Mouse (Mus musculus): ENCODE data around the gene Pdzd2.

The Pdzd2 gene

DNA sequence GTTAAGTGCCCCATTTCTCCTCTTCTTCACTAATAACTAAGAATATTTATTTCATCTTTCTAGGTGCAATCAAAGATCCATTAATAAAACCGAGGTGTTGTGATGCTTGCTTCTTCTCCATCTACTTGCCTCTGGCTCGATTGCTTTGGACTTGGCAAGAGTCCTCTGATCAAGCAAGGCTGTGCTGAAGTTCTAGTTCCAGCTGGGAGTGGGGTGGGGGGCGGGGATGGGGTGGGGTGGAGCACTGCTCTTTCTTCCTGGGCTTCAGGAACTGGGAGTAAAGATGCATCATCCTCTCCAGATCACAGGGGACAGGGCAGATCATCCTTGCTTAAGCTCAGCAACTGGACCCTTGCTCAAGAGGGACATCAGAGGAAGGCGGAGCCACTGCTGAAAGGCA is 5.5 kb downstream of the Pdzd2 start:
- no peak for DNase-seq (ENCODE audit: low read depth, low spot score)

DNA sequence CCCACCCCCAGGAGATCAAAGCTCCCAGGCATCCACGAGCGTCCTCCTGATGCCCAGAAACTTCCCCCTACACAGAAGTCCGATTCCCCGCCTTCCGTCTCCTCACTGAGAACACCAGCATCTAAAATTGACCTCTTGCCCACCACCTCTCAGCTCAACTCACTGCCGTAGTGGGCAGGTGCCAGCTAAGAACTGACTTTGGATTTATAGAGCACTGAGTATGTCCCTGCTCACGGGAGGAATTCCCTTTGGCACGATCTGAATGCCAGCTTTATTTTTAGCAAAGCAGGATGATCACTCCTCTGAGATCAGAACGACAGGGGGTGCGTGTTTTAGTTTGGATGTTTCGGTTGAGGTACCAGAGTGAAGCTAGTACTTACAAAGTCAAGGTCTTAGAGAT is 7.1 kb downstream of the Pdzd2 start:
- no peak for DNase-seq (ENCODE audit: low read depth, low spot score)

DNA sequence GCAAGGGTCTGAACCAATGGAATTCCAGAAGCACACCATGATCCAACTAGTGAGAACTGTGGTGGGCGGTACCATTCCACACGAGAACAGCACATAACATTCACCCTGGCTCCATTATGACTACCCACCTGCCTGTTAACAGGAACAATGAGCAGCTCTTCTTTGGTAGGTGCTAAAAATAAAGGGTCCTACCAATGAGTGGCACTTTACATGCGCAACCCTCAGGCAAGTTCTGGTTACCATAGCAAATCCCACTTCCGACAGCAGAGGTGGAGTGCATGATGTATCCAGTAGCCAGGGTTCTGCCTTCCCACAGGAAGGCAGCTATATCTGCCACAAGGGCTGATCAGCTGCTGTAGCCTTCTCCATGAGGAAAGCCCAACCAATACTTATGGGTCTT is 11.3 kb downstream of the Pdzd2 start:
- DNase-seq (ENCODE audit: low read depth, low spot score) = no peak

DNA sequence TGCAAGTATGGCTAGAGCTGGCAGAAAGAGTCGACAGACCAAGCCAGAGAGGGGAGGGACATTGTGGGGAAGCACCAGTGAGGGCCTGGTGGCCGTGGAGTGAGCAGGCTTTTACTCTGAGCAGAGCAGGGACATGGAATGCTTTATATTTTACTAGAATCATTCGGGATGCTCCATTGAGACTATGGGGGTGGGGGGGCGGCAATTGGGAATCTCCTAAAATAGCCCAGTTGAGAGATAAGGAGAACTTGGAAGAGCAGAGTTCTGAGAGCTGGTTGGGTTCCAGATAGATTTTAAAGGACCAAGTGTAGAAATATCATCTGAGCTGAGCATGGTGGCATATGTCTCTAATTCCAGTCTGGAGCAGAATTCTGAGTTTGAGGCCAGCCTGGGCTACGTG is 14.5 kb downstream of the Pdzd2 start:
- DNase-seq (ENCODE audit: low read depth, low spot score) = no peak

DNA sequence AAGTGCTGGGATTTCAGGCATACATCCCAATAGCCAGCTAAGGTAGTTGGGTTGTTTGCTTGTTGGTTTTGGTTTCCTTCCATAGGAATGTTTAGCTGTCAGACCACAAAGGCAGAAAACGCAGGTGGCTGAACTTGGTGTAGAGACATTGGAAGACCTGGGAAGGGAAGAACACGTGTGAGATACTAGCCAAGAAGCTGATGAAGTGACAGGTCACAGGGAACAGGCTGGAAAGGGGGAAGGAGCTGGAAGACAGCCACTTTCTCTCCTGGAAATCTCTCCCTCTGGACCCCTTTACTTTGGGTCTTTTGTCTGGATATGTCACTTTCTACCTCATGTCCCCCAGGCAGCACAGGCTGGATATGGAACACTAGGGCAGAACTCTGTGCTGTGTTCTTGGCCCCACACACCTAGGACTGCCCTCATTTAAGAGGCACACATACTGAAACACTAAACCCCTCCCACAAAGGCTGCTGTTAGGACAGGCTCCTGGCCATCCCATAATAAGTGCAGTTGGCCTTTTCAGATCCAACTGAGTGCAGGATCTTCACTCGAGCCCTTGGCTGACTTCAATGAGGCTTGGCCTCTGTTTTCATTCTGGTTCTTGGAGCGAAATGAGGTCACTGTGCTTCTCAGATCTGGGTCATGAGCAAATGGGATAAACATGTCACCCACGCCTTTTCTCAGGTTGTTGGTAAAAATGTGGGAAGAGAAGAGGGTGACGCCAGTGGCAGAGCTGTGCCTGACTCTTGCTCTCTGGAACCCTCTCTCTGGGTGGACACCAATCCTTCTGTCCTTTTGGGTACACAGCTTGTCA is 17.8 kb downstream of the Pdzd2 start:
- no peak for DNase-seq (ENCODE audit: low read depth, low spot score)

DNA sequence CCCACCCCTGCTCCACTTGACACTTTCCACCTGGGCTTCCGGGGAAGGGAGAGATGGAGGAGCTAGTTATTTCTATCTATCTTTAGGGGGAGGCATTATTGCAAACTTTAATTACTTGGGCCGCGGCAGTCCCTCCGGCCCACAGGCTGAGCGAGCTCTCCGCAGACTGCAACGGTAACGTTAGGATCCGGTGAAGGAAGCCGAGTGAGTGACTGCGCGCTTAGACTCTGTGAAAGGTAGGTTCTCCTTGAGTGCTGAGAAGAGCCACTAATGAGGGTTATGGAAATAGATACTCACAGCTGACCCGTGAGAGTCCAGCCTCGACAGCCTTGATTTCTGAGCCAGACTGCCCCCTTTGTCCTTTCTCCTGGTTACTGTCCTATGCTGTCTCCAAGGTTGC is 20.9 kb downstream of the Pdzd2 start:
- no peak for DNase-seq (ENCODE audit: low read depth, low spot score)

DNA sequence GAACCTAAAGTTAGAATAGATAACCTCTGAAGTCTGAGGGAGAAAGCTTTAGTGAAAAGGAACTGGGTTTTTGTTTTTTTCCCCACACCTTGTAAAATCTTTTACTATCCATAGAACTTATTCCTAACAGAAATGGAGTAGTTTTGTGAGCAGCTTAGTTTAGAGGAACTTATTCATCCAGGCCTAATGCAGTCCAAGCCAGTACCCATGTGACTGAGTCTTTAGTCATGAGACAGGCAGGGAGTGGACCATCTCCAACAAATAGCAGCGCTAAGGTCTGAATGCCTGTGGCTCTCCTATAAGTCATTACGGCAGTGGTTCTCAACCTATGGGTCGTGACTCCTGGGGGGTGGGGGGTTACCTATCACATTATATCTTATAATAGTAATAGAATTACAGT is 22.3 kb downstream of the Pdzd2 start:
- DNase-seq (ENCODE audit: low read depth, low spot score) = no peak

DNA sequence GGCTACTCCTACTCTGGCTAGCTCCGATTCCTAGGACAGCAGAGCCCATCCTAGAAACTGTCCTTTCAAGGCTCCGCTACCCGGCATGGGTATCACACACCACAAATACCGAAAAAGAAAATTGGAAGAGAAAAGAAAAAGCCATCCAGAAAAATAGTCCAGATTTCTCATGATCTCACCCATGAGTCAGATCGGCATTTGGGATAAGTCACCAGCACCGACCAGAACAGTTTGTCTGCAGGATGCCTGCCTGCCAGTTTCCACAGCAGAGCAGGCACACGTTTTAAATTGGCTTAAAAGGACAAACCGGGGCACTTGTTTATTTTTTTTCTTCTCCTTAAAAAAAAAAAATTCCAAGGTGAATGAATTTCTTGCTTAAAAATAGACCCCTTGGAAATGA is 22.8 kb downstream of the Pdzd2 start:
- DNase-seq (ENCODE audit: low read depth, low spot score) = no peak

DNA sequence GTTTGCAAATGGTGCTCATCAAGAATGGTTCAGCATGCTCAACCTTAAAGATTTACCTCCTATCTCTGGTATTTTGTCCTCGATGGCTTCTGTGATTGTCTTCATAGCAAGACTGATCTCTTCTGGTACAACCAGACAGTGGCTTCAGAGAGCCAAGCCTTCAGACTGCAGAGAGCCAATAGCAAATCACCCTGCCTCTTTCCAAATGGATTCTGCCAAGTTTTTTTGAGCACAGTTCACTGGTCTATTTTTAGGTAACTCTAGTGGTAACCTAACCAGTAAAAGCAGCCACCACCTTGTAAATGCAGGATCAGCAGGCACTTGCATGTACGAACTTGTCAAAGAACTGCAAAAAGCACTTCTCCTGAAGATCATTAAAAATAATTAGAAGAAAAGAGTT is 25.4 kb downstream of the Pdzd2 start:
- DNase-seq (ENCODE audit: low read depth, low spot score) = no peak

DNA sequence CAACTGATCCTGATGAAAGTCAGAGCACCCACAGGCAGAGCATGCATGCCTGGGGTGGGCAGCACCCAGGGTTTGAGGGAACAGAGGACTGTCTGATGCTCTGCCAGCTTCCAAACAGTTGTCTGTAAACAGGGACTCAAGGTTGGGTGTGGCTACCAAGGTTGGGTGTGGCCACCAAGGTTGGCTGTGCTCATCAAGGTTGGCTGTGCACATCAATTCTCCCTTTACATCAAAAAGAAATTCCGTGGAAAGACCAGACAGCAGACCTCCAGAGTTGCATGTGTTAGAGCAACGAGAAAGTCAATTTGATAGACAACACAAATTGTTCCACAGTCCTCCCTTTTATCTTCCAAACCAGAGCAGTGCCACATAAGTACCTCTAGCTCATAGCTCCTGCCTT is 26.5 kb downstream of the Pdzd2 start:
- DNase-seq (ENCODE audit: low read depth, low spot score) = no peak

DNA sequence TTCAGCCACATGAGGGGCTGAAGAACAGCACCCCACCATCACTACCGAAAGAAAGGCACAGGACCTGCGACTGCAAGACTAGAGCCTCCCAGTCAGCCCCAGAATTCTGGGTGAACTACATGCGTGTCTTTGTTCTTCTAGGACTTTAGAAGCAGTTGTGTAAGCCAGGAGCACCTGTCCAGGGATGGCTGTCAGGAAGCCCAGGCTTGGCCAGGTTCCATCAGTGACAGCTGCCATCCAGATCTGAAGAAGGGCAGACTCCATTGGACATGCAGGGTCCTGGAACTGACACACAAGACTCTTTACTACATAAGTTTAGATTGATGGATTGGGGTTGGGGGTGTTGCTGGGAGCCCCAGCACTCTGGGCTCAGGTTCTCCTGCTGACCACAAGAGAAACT is 29.7 kb downstream of the Pdzd2 start:
- no peak for DNase-seq (ENCODE audit: low read depth, low spot score)

DNA sequence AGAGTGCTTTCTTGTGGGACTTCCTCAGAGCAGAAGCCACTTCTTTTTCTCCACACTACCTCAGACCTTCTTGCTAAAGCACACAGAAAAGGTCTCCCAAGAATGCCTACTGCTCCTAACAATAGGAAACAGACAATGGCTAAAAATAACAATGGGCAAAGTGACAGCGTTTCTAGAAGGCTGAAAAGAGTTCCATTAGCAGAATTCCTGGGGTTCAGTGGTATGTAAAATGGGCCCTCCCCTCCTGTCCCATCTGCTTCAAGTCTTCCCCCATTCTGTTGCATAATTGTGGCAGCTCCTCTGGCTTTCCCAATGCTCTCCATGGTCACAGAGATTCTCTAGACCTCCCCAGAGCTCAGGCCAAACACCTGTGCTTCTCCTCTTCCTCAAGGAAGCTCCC is 31.4 kb downstream of the Pdzd2 start:
- DNase-seq (ENCODE audit: low read depth, low spot score) = no peak

DNA sequence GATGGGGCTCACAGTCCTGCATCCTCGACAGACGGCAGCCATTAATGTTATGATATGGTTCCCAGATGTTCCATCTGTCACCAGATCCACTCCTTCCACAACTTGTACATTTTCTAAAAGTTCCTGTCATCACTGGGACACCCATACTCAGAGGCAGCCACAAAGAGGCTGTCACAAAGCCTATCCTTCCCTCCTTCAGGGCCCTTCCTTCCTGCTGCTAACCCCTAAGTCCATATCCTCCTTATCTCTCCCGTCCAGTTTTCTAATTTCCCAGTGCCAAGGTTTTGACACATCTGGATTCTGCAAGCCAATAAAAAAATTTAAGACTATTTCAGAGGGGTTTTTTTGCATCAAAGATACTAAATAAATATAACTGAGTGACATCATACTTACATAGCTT is 32.8 kb downstream of the Pdzd2 start:
- no peak for DNase-seq (ENCODE audit: low read depth, low spot score)

DNA sequence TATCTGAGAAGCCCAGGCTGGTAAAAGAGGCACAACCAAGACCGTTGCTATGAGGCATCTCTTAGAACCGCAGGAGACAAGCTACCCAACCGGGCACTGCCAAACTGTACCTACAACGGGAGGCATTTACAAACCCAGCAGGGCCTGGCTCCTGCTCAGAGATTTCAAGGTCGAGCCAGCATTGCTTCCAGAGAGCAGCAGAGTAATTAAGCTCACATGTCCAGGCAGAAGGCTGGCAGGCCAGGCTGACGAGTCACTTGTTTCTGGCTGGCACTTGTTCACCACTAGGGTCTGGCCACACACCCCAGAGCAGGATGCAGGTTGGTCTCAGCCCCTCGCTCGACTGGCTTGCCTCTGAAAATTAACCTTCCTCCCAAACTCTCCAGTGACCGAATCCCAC is 39.4 kb downstream of the Pdzd2 start:
- DNase-seq (ENCODE audit: low read depth, low spot score) = no peak

DNA sequence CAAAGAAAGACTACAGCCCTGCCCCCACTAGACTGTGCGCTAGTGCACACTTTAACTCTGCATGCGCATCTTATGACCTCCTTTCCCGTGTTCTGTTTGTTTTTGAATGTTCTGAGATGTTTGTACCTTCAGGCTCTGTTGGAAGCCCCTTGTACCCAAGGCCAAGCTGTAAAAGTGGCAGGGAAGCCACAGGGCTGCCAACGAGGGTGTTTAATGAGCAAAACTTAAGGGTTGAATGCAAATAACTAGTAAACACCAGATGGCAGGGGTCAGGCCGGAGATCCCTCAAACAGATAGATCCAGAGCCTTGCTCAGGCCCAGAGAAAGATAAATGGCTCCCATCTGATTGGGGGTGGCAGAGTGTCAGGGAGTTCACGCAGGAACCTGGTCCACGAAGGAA is 42.0 kb downstream of the Pdzd2 start:
- DNase-seq (ENCODE audit: low read depth, low spot score) = no peak

DNA sequence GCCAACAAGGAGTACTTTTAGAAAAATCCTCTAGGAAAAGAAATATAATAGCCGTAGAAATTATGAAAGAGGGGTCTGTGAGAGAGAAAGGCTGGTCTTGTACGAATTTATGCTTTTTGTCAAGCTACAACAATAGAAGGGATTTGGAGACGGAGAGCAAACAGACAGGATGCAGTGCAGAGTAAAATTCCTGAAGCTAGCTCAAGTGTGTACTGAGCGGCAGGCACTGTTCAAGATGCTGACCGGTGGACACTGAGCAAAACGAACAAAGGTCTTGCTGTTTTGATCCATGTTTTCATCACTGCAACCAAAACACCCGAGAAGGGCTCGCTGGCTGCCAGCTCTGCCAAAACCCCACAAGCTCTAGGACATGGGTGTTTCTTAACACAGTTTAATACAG is 42.8 kb downstream of the Pdzd2 start:
- no peak for DNase-seq (ENCODE audit: low read depth, low spot score)

DNA sequence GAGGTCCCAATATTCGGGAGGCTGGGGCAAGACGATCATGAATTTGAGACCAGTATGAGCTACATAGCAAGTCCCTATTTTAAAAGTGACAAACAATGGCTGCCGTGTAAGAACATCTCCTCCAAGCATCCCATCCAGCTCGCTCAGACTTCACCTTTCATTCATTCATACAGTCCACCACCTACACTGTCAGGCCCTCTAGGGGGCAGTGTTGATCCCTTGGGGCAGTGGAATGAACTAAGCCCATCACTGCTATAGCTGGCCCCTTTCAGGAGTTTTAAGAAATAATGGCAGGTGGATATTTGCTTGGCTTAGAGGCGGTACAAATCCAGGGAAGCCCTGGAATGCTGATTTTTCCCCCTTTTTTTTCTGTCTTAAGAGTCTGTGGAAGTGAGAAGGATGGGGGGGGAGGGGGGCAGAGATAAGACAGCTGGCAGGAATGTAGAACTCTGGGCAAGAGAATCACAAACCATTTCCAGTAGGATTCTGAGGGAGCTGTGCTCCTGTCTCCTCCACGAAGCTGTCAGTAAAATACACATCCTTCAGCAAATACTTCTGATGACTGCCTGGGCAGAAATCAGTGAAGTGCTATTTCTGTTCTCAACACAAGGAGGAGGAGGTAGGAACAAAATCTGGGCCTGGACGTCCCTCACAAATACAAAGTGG is 49.9 kb downstream of the Pdzd2 start:
- DNase-seq (ENCODE audit: low read depth, low spot score) = no peak

DNA sequence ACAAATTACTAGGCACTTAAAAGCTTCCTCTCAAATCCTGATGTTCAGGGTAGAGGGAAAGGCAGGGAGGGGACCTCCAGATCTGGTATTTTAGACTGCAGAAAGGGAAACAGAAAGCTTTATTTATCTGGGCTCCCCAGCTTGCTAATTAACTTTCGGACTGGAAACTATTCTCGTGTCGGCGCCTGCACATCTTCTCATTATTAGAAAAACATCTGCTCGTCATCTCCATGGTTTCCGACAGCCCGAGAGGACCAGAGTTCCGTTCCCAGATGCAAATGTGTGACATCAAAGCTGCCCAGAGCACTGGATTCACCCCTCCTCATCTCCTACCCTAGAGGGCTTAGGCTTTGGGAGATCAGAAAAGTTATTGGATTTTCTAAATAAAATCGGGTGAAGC is 57.2 kb downstream of the Pdzd2 start:
- no peak for DNase-seq (ENCODE audit: low read depth, low spot score)

DNA sequence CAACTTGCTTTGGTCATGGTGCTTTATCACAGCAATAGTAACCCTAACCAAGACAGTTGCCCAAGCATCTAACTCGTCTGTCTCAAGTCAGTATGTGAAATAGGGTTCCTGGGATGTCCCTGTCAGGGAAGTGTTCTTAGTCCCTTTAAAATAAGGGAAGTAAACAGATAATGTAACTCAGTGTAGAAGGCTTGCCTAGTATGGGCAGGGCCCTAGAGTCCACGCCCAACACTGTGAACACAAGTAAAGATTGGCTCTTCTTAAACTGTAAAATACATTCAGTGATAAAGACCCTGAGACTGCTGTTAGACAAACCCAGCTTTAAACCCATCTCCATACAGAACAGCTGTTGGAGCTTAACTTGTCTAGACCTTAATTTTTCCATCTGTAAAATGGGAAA is 57.8 kb downstream of the Pdzd2 start:
- no peak for DNase-seq (ENCODE audit: low read depth, low spot score)

DNA sequence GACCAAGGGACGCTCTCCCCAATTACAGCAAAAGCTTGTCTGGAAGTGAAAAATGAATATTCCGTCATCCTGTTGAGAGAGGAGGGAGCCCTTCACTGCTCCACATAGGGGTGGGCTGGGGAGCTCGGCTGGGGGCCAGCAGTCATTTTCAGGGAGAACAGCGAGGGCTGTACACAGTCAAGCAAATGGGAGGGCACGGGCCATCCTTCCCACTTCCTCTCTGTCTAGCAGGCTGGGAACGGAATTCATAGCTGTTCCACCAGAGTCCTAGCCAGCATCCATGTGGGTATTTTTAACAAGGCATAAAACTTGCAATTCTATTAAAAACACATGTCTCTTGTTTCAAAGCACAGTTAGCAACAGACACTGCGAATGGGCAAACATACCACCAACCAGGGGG is 59.0 kb downstream of the Pdzd2 start:
- no peak for DNase-seq (ENCODE audit: low read depth, low spot score)

DNA sequence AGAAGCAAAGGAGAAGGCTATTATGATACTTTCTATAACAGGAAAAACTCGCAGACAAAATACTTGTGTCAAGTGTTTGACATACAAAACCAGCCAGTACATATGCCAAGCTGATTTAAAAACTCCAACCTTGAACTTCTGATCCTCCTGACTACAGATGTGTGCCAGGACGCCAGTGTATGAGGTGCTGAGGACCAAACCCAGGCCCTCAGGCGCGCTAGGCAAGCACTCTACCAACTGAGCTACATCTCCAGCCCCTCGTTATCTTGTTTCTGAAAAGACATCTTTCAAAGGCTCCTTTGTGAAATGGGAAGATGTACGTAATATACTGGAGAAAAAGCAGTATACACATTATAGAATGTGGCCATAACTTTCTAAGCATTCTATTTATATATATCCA is 59.7 kb downstream of the Pdzd2 start:
- no peak for DNase-seq (ENCODE audit: low read depth, low spot score)

DNA sequence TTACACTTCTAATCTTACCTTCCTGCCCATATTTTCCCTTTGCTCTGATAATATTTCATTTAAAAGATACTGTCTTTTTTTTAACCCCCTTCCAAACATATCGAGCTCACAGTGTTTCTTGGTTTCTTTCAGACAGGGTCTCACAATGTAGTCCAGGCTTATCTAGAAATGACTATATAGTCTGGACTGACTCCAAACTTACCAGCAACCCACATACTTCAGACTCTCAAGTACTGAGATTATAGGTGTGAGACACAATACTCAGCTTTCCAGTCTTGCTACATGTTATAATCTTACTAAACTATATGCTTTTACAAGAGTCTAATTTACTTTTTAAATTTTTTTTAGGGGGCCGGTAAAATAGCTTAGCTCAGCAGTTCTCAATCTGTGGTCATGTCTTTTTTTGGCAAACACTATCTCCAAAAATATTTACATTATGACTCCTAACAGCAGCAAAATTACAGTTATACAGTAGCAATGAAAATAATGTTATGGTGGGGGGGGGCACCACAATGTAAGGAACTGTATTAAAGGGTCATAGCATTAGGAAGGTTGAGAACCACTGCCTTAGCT is 61.1 kb downstream of the Pdzd2 start:
- DNase-seq (ENCODE audit: low read depth, low spot score) = no peak

DNA sequence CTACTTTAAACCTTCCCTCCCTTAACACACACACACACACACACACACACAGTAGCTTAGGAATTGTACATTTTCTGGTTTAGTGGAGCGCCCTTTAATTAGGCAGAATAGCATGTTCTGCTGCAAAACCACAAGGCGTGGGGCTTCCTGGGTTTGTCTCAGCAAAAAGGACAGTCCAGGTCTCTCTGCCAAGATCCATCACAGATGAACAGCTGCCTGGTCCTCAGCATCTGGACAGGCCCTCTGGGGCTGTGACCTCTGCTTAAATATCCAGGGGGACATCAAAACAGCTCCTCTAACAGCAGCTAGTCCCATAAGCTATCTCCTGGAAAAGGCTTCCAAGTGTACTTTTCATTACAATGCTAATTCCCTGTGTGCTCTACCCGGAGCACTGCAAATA is 64.4 kb downstream of the Pdzd2 start:
- DNase-seq (ENCODE audit: low read depth, low spot score) = no peak
